Mouse (Mus musculus) midbrain, embryonic 10.5 days (tissue): ENCODE results near the gene Limk2. TPM values are rescaled to one million over a fixed set of nuclear protein-coding genes. Genes with fewer than 3 reads are reported as not detected.
A peak's percentile ranks its signal among the peaks of the same experiment; 100 is the strongest.

Experiments
- DNase-seq: peaks from one replicate; pipeline ENCODE4 v3.0.0-alpha.2; 2017; ENCODE audit warnings: low spot score
- H3K27ac ChIP-seq: fragments of 300-500 bp; sonication (generic); replicated peaks from 2 replicates; pipeline ENCODE4 v1.5.1; 2016; ENCODE audit warnings: mild to moderate bottlenecking
- H3K27me3 ChIP-seq: fragments of 300-500 bp; sonication (generic); 2 replicates; pipeline ENCODE4 v1.6.1; 2016; ENCODE audit warnings: low read depth, mild to moderate bottlenecking; ENCODE audit not compliant: poor library complexity, severe bottlenecking
- H3K36me3 ChIP-seq: fragments of 300-500 bp; sonication (generic); 2 replicates; pipeline ENCODE4 v1.6.1; 2016; ENCODE audit warnings: mild to moderate bottlenecking, moderate library complexity
- H3K4me1 ChIP-seq: fragments of 300-500 bp; sonication (generic); 2 replicates; pipeline ENCODE4 v1.6.1; 2016
- H3K4me3 ChIP-seq: fragments of 300-500 bp; sonication (generic); 2 replicates; pipeline ENCODE4 v1.5.1; 2016; ENCODE audit warnings: mild to moderate bottlenecking, moderate library complexity
- H3K9me3 ChIP-seq: fragments of 300-500 bp; sonication (generic); replicated peaks from 2 replicates; pipeline ENCODE4 v1.6.1; 2016; ENCODE audit warnings: mild to moderate bottlenecking
- WGBS: fragments of 180-500 bp; shearing (Covaris S2); methylation state at CpG from one replicate; pipeline ENCODE4 v1.1.7; 2016; 5-methylcytosine and 5-hydroxymethylcytosine counted together
- polyA plus RNA-seq: library from polyadenylated mRNA; unstranded; fragments of >200 nt; fragmentation: Nextera tagmentation; extraction: Ambion mirVana; gene quantifications from 2 replicates; pipeline ENCODE4 v1.2.1, GENCODE M21; 2016

The Limk2 gene
- polyA plus RNA-seq: 50.7 and 68.9 TPM in 2 replicates

GRCm38 (mm10) chr11:3408997-3409732, at the start of gene Limk2:
Gene Limk2 (minus strand): TSS chr11:3409189.
- H3K4me1 ChIP-seq: peaks cover 24% of the 10 kb centered on the region
- peak; percentile 94 for DNase-seq
- peak within 1 kb of the TSS; percentile 80 for H3K4me3 ChIP-seq
- H3K27ac ChIP-seq: peak within 1 kb of the TSS; percentile 91
- 3% methylated on average over 45 of the region's 45 CpGs for WGBS
- no peaks in the 10 kb centered on the region for H3K27me3 ChIP-seq
- H3K36me3 ChIP-seq: peaks cover 4% of the 10 kb centered on the region
- H3K9me3 ChIP-seq: no peaks in the 10 kb centered on the region

GRCm38 (mm10) chr11:3458428-3459104, 49.6 kb upstream of the Limk2 start:
- H3K9me3 ChIP-seq: no peaks in the 10 kb centered on the region
- 88% methylated on average over 13 of the region's 13 CpGs for WGBS
- H3K4me1 ChIP-seq: peaks cover under 1% of the 10 kb centered on the region; the same call in 1 of the 2 replicates
- no peak for DNase-seq
- H3K27me3 ChIP-seq: no peaks in the 10 kb centered on the region
- no peak overlapping the region for H3K4me3 ChIP-seq
- H3K36me3 ChIP-seq: peaks cover 25% of the 10 kb centered on the region
- no peak overlapping the region for H3K27ac ChIP-seq

- 15% methylated on average over 1 of the region's 1 CpGs for WGBS
- Histone ChIP-seq H3K4me3 (no peak overlapping the region), H3K27ac (no peak overlapping the region), H3K9me3 (no peaks in the 10 kb centered on the region), H3K36me3 (peaks cover 25% of the 10 kb centered on the region), H3K4me1 (peaks cover 14% of the 10 kb centered on the region), H3K27me3 (no peaks in the 10 kb centered on the region)
- DNase-seq: peak; percentile 64
These were observed 47.4 kb upstream of the Limk2 start for GRCm38 (mm10) chr11:3456354-3456753.

- H3K4me1 ChIP-seq: peaks cover 25% of the 10 kb centered on the region
- no peaks in the 10 kb centered on the region for H3K9me3 ChIP-seq
- WGBS: 91% methylated on average over 3 of the region's 3 CpGs
- H3K4me3 ChIP-seq: no peak overlapping the region
- H3K27ac ChIP-seq: no peak overlapping the region
- peaks cover 25% of the 10 kb centered on the region for H3K36me3 ChIP-seq
- no peak for DNase-seq
- H3K27me3 ChIP-seq: no peaks in the 10 kb centered on the region
These were observed 45.5 kb upstream of the Limk2 start for GRCm38 (mm10) chr11:3454506-3454905.

GRCm38 (mm10) chr11:3453467-3453866, 44.5 kb upstream of the Limk2 start:
- Histone ChIP-seq H3K27ac (no peak overlapping the region), H3K36me3 (peaks cover 25% of the 10 kb centered on the region), H3K27me3 (no peaks in the 10 kb centered on the region), H3K9me3 (no peaks in the 10 kb centered on the region), H3K4me1 (peaks cover 25% of the 10 kb centered on the region), H3K4me3 (peak overlapping the region; percentile 82)
- no peak for DNase-seq
- 80% methylated on average over 6 of the region's 6 CpGs for WGBS

GRCm38 (mm10) chr11:3452769-3453168, 43.8 kb upstream of the Limk2 start:
- Histone ChIP-seq H3K9me3 (no peaks in the 10 kb centered on the region), H3K27me3 (no peaks in the 10 kb centered on the region), H3K4me1 (peaks cover 25% of the 10 kb centered on the region), H3K4me3 (peak overlapping the region; percentile 82), H3K27ac (peak overlapping the region; percentile 88), H3K36me3 (peaks cover 25% of the 10 kb centered on the region)
- peak; percentile 51 for DNase-seq
- WGBS: under 1% methylated on average over 9 of the region's 9 CpGs

- DNase-seq: peak; percentile 96
- Histone ChIP-seq H3K4me1 (peaks cover 25% of the 10 kb centered on the region), H3K27ac (peak within 1 kb of the TSS; percentile 88), H3K27me3 (no peaks in the 10 kb centered on the region), H3K9me3 (no peaks in the 10 kb centered on the region), H3K4me3 (peak within 1 kb of the TSS; percentile 82), H3K36me3 (peaks cover 23% of the 10 kb centered on the region)
- WGBS: under 1% methylated on average over 45 of the region's 45 CpGs
These were observed 43.2 kb upstream of the Limk2 start, which contains the start of gene Rnf185 for GRCm38 (mm10) chr11:3452167-3452639. Gene Rnf185 (minus strand): TSS chr11:3452363.

GRCm38 (mm10) chr11:3451701-3452163, 42.7 kb upstream of the Limk2 start:
- Histone ChIP-seq H3K9me3 (no peaks in the 10 kb centered on the region), H3K27me3 (no peaks in the 10 kb centered on the region), H3K4me1 (peaks cover 25% of the 10 kb centered on the region), H3K27ac (peak overlapping the region; percentile 88), H3K4me3 (peak overlapping the region; percentile 82), H3K36me3 (peaks cover 19% of the 10 kb centered on the region)
- no peak for DNase-seq
- WGBS: 1% methylated on average over 20 of the region's 20 CpGs

- Histone ChIP-seq H3K4me3 (no peak overlapping the region), H3K27me3 (no peaks in the 10 kb centered on the region), H3K4me1 (no peaks in the 10 kb centered on the region), H3K27ac (no peak overlapping the region), H3K36me3 (no peaks in the 10 kb centered on the region), H3K9me3 (no peaks in the 10 kb centered on the region)
- DNase-seq: no peak
- 89% methylated on average over 8 of the region's 8 CpGs for WGBS
These were observed 35.9 kb upstream of the Limk2 start for GRCm38 (mm10) chr11:3444875-3445274.

- no peak overlapping the region for H3K4me3 ChIP-seq
- no peaks in the 10 kb centered on the region for H3K4me1 ChIP-seq
- no peak overlapping the region for H3K27ac ChIP-seq
- DNase-seq: no peak
- no peaks in the 10 kb centered on the region for H3K36me3 ChIP-seq
- H3K27me3 ChIP-seq: no peaks in the 10 kb centered on the region
- no peaks in the 10 kb centered on the region for H3K9me3 ChIP-seq
- WGBS: 97% methylated on average over 2 of the region's 2 CpGs
These were observed 34.1 kb upstream of the Limk2 start for GRCm38 (mm10) chr11:3443091-3443490.

- 87% methylated on average over 4 of the region's 4 CpGs for WGBS
- no peaks in the 10 kb centered on the region for H3K36me3 ChIP-seq
- DNase-seq: no peak
These were observed 33.7 kb upstream of the Limk2 start for GRCm38 (mm10) chr11:3442677-3443076.

GRCm38 (mm10) chr11:3441696-3442443, 32.9 kb upstream of the Limk2 start:
- Histone ChIP-seq H3K4me3 (no peak overlapping the region), H3K4me1 (no peaks in the 10 kb centered on the region), H3K36me3 (no peaks in the 10 kb centered on the region), H3K9me3 (no peaks in the 10 kb centered on the region), H3K27ac (no peak overlapping the region), H3K27me3 (no peaks in the 10 kb centered on the region)
- no peak for DNase-seq

More at GRCm38 (mm10) chr11:3442677-3443076, 33.7 kb upstream of the Limk2 start:
- no peaks in the 10 kb centered on the region for H3K9me3 ChIP-seq
- no peaks in the 10 kb centered on the region for H3K27me3 ChIP-seq
- H3K4me1 ChIP-seq: no peaks in the 10 kb centered on the region
- H3K4me3 ChIP-seq: no peak overlapping the region
- no peak overlapping the region for H3K27ac ChIP-seq
